Mouse (Mus musculus): ENCODE results near the gene Ddr1.
A peak's percentile ranks its signal among the peaks of the same experiment; 100 is the strongest.
"Not testable (repeated sequence)": the region's sequence is repeated elsewhere in the genome, so short reads cannot be mapped to it uniquely, and the experiment has no call there.

The Ddr1 gene

GRCm38 (mm10) chr17:35704621-35705464 lies at the start of gene Ddr1:
Ddr1 (minus strand) TSS chr17:35704621.
- DNase-seq: peak in 1 of 2 experiments; percentile 46

GRCm38 (mm10) chr17:35753668-35754067 lies 49.2 kb upstream of the Ddr1 start:
- DNase-seq: no peak

- DNase-seq: peak; percentile 64 to 76
These were observed 47.9 kb upstream of the Ddr1 start for GRCm38 (mm10) chr17:35752221-35752811.

- DNase-seq: no peak
These were observed 45.3 kb upstream of the Ddr1 start for GRCm38 (mm10) chr17:35749685-35750084.

- no peak for DNase-seq
These were observed 39.9 kb upstream of the Ddr1 start for GRCm38 (mm10) chr17:35744361-35744760.

- DNase-seq: no peak
These were observed 38.5 kb upstream of the Ddr1 start for GRCm38 (mm10) chr17:35742948-35743347.

GRCm38 (mm10) chr17:35741589-35742226 lies 37.3 kb upstream of the Ddr1 start:
- no peak for DNase-seq

- DNase-seq: no peak
These were observed 36.0 kb upstream of the Ddr1 start for GRCm38 (mm10) chr17:35740276-35740880.

GRCm38 (mm10) chr17:35739675-35740074 lies 35.3 kb upstream of the Ddr1 start:
- peak; percentile 90 to 96 for DNase-seq

- peak; percentile 87 to 91 for DNase-seq
These were observed 33.3 kb upstream of the Ddr1 start for GRCm38 (mm10) chr17:35737743-35738142.

- DNase-seq: peak; percentile 72 to 84
These were observed 32.0 kb upstream of the Ddr1 start for GRCm38 (mm10) chr17:35736280-35736960.

GRCm38 (mm10) chr17:35734478-35734877 lies 30.1 kb upstream of the Ddr1 start:
- no peak for DNase-seq

- DNase-seq: peak in 1 of 2 experiments; percentile 23
These were observed 29.0 kb upstream of the Ddr1 start for GRCm38 (mm10) chr17:35733398-35733797.

GRCm38 (mm10) chr17:35731431-35732145 lies 27.2 kb upstream of the Ddr1 start:
- DNase-seq: no peak

GRCm38 (mm10) chr17:35730112-35730511 lies 25.7 kb upstream of the Ddr1 start:
- not testable (repeated sequence) for DNase-seq

GRCm38 (mm10) chr17:35728821-35729220 lies 24.4 kb upstream of the Ddr1 start:
- no peak for DNase-seq

- DNase-seq: no peak
These were observed 23.2 kb upstream of the Ddr1 start for GRCm38 (mm10) chr17:35727471-35728205.

- DNase-seq: no peak
These were observed 22.6 kb upstream of the Ddr1 start for GRCm38 (mm10) chr17:35727028-35727427.

GRCm38 (mm10) chr17:35725286-35726232 lies 21.1 kb upstream of the Ddr1 start:
- DNase-seq: peak; percentile 97 to 99

- no peak for DNase-seq
These were observed 17.3 kb upstream of the Ddr1 start for GRCm38 (mm10) chr17:35721676-35722075.

Data from cerebellum, postnatal 25 days (tissue).